Mouse (Mus musculus): ENCODE data around the gene Tmem50b. TPM values are rescaled to one million over a fixed set of nuclear protein-coding genes. Genes with fewer than 3 reads are reported as not detected.

Tmem50b gene
- polyA plus RNA-seq, 1 experiment, result 111 TPM

- WGBS, result 17% methylated on average over 5 of the region's 5 CpGs
- no peak for TF ChIP-seq CTCF (IDR thresholded peaks at IDR 0.05; ENCODE audit: insufficient read depth, low read length)
- no peak for TF ChIP-seq POLR2A (IDR thresholded peaks at IDR 0.05; ENCODE audit: borderline replicate concordance, extremely low read depth, low read depth, low read length)
- peak overlapping the region; percentile 78 for H3K4me3 ChIP-seq (replicated peaks; ENCODE audit: extremely low read depth, low read depth, low read length)
- DNase-seq, result no peak
- peaks cover 29% of the 10 kb centered on the region for H3K4me1 ChIP-seq (ENCODE audit: control insufficient read depth, insufficient read depth, low read length)
Observed at GRCm38 (mm10) chr16:91547974-91548373, 49.6 kb downstream of the Tmem50b start.

DNA sequence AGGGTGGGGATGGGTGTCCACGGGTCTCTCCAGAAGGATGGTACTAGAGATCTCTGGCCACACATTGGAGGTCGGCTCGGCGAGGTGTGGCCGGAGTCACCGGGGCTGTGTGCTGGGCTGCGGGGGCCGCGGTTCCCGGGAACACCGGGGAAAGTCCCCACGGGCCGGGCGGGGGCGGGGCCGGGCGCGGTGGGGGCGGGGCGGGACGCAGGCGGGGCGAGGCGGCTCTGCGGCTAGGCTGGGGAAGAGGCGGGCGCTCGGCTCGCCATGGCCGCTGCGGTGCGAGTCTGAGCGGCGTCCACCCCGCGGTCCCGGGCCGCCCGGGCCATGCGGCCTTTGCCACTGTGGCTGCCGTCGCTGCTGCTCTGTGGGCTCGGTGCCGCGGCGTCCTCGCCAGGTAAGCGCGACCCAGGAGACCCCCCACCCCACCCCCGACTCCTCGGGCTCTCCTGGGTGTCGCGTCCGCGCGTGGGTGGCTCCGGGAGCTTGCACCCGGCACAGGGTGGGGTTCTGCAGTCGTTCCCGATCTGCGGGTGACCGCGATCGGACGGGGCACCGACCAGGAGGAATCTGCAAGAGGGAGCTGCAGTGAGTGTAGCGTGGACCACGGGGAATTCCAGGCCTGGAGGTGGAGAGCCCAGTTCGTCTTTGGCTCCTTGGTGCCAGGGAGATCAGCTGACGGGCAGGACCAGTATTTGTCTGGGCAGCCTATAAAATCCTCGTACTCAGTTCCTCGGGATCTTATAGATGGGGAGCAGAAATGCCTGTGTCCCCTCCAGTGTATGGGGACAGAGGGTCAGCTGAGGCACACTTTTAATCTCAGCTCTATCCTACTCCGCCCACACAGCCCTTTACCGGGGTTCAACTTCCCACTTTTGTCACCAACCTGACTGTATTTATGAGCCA, 50.5 kb downstream of the Tmem50b start, which contains the start of gene Ifngr2:
Ifngr2 (plus strand) TSS at position 237 of the 906 bp plus-strand sequence.
- H3K4me1 ChIP-seq (ENCODE audit: control insufficient read depth, insufficient read depth, low read length), result peaks cover 23% of the 10 kb centered on the region
- TF ChIP-seq POLR2A (IDR thresholded peaks at IDR 0.05; ENCODE audit: borderline replicate concordance, extremely low read depth, low read depth, low read length) (no peak; the same call in 1 of the 2 replicates), CTCF (IDR thresholded peaks at IDR 0.05; ENCODE audit: insufficient read depth, low read length) (no peak)
- H3K4me3 ChIP-seq (replicated peaks; ENCODE audit: extremely low read depth, low read depth, low read length), result peak within 1 kb of the TSS; percentile 78
- 1% methylated on average over 67 of the region's 74 CpGs for WGBS
- peak; percentile 73 for DNase-seq

GRCm38 (mm10) chr16:91546391-91546835, 51.2 kb downstream of the Tmem50b start:
- DNase-seq, result peak; percentile 46
- Histone ChIP-seq H3K4me3 (replicated peaks; ENCODE audit: extremely low read depth, low read depth, low read length) (peak overlapping the region; percentile 61), H3K4me1 (ENCODE audit: control insufficient read depth, insufficient read depth, low read length) (peaks cover 19% of the 10 kb centered on the region)
- TF ChIP-seq POLR2A (IDR thresholded peaks at IDR 0.05; ENCODE audit: borderline replicate concordance, extremely low read depth, low read depth, low read length) (no peak; the same call in 1 of the 2 replicates), CTCF (IDR thresholded peaks at IDR 0.05; ENCODE audit: insufficient read depth, low read length) (no peak)
- WGBS, result 14% methylated on average over 14 of the region's 14 CpGs

DNA sequence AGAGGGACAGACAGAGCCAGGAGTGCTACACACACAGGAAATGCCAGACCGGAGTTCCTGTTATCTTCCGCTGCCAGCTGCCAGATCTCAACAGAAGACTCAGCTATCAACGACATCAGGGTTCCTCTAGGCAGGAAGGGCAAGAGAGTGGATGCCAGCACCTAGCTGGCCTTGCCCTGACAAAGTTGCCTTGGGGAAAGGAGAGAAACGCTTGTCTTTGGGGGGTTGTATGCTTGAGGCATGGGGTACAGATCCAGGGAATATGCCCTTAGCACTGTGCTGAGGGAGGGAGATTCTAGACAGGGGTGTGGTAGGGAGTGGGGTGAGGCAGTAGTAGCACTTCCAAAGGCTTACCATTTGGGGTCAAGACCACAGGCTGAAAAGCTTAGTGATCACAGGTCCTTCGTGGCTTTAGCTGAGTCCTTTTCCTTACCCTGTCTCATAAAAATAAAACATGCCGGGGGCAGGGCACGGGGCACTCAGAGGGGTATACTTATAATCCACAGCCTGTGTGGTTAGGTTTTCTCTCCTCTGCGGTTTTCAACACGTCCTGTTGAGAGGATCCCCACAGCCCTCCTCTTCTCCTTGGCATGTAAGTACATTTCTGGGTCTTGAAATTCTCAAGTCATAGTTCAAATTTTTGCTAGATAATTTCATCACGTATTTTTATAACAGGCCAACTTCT, 51.9 kb downstream of the Tmem50b start:
- DNase-seq, result no peak
- WGBS, result 37% methylated on average over 10 of the region's 10 CpGs
- H3K4me1 ChIP-seq (ENCODE audit: control insufficient read depth, insufficient read depth, low read length), result peaks cover 16% of the 10 kb centered on the region
- peak; percentile 49; the same call in 1 of the 2 replicates for TF ChIP-seq POLR2A (IDR thresholded peaks at IDR 0.05; ENCODE audit: borderline replicate concordance, extremely low read depth, low read depth, low read length)
- no peak for TF ChIP-seq CTCF (IDR thresholded peaks at IDR 0.05; ENCODE audit: insufficient read depth, low read length)
- no peak overlapping the region for H3K4me3 ChIP-seq (replicated peaks; ENCODE audit: extremely low read depth, low read depth, low read length)

DNA sequence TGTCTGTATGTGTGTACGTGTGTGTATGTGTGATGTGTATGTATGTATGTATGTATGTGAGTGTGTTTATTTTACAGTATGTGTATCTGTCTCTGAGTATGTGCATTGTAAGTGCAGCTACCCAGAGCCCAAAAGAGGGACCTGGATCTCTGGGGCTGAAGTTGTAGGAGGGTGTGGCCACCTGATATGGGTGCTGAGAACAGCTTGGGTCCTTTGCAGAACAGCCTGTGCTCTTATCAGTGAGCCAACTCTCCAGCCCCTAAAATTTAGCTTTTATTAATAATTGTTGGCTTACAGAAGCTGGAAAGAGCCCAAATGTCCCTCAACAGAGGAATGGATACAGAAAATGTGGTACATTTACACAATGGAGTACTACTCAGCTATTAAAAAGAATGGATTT, 54.0 kb downstream of the Tmem50b start:
- no peak for DNase-seq
- H3K4me3 ChIP-seq (replicated peaks; ENCODE audit: extremely low read depth, low read depth, low read length), result no peak overlapping the region
- peaks cover 14% of the 10 kb centered on the region for H3K4me1 ChIP-seq (ENCODE audit: control insufficient read depth, insufficient read depth, low read length)
- no peak for TF ChIP-seq POLR2A (IDR thresholded peaks at IDR 0.05; ENCODE audit: borderline replicate concordance, extremely low read depth, low read depth, low read length)
- TF ChIP-seq CTCF (IDR thresholded peaks at IDR 0.05; ENCODE audit: insufficient read depth, low read length), result no peak
- WGBS, result 98% methylated on average over 1 of the region's 1 CpGs

DNA sequence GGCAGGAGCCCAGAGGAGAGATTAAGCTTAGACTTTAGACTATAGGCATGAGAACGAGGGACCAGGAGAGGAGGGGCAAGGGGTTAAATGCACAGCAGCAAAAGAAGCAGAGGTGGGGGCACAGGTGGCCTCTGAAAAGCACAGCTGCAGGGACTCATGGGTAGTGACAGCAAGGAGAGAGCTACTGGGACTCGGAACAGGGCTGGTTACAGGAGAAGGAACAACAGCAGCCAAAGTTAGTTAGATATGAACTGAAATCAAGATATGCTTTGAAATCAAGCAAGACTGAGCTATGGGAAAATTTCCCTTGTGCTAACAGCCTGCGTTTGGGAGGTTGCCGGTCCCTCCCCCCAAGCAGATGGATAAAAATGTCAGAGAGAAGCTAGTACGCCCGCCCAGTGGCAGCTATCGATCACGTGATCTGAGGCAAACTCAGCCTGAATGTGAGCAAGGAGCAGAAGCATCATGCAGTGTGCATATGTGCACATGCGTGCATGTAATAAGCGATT, 56.0 kb downstream of the Tmem50b start:
- DNase-seq, result no peak
- TF ChIP-seq CTCF (IDR thresholded peaks at IDR 0.05; ENCODE audit: insufficient read depth, low read length) (no peak), POLR2A (IDR thresholded peaks at IDR 0.05; ENCODE audit: borderline replicate concordance, extremely low read depth, low read depth, low read length) (no peak)
- Histone ChIP-seq H3K4me3 (replicated peaks; ENCODE audit: extremely low read depth, low read depth, low read length) (no peak overlapping the region), H3K4me1 (ENCODE audit: control insufficient read depth, insufficient read depth, low read length) (peaks cover 17% of the 10 kb centered on the region)
- WGBS, result 45% methylated on average over 10 of the region's 10 CpGs

GRCm38 (mm10) chr16:91538513-91538912, 59.1 kb downstream of the Tmem50b start:
- 31% methylated on average over 9 of the region's 9 CpGs for WGBS
- no peak overlapping the region for H3K4me3 ChIP-seq (replicated peaks; ENCODE audit: extremely low read depth, low read depth, low read length)
- H3K4me1 ChIP-seq (ENCODE audit: control insufficient read depth, insufficient read depth, low read length), result peaks cover 9% of the 10 kb centered on the region
- TF ChIP-seq CTCF (IDR thresholded peaks at IDR 0.05; ENCODE audit: insufficient read depth, low read length) (no peak), POLR2A (IDR thresholded peaks at IDR 0.05; ENCODE audit: borderline replicate concordance, extremely low read depth, low read depth, low read length) (no peak)
- DNase-seq, result no peak

DNA sequence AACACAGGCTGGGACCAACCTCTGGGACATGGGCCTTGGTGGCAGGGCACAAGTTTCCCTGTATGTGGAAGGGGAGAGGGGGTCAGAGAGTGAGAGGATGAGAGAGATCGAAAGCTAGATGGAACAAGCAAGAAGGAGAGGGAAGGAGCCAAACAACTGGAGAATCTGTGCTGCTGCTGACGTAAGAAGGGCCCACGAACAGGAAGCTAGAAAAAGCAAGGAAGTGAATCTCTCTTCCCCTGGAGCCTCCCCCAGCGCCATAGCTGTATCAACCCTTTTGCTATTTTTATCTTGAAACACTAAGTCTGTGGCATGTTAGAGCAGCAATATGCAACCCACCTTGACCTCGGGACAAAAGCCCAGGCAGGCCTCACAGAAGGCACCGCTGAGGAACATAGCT, 59.5 kb downstream of the Tmem50b start:
- TF ChIP-seq POLR2A (IDR thresholded peaks at IDR 0.05; ENCODE audit: borderline replicate concordance, extremely low read depth, low read depth, low read length), result no peak
- TF ChIP-seq CTCF (IDR thresholded peaks at IDR 0.05; ENCODE audit: insufficient read depth, low read length), result no peak
- no peak for DNase-seq
- 30% methylated on average over 6 of the region's 6 CpGs for WGBS
- Histone ChIP-seq H3K4me3 (replicated peaks; ENCODE audit: extremely low read depth, low read depth, low read length) (no peak overlapping the region), H3K4me1 (ENCODE audit: control insufficient read depth, insufficient read depth, low read length) (peaks cover 9% of the 10 kb centered on the region)

DNA sequence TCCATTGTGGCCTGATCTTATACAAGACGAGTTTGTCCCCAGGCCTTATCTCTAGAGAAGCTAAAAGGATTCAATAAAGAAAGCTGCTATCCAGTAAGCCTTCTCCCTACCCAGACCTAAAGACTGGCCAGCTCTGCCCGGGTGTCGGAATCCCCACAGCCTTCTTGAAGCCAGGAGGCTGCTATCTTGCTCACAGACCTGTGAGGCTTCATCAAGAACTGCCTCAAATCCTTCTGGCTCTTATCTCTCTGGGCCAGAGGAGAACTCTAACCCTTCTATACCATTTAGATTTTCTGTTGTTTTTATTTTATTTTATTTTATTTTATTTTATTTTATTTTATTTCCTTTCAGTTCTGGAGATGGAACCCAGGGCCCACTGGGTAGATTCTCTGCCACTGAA, 60.5 kb downstream of the Tmem50b start:
- no peak overlapping the region for H3K4me3 ChIP-seq (replicated peaks; ENCODE audit: extremely low read depth, low read depth, low read length)
- H3K4me1 ChIP-seq (ENCODE audit: control insufficient read depth, insufficient read depth, low read length), result peaks cover 9% of the 10 kb centered on the region
- no peak for DNase-seq
- 84% methylated on average over 3 of the region's 3 CpGs for WGBS
- no peak for TF ChIP-seq POLR2A (IDR thresholded peaks at IDR 0.05; ENCODE audit: borderline replicate concordance, extremely low read depth, low read depth, low read length)
- TF ChIP-seq CTCF (IDR thresholded peaks at IDR 0.05; ENCODE audit: insufficient read depth, low read length), result no peak
